Mouse (Mus musculus) brown adipose tissue, adult 24 weeks (tissue): ENCODE measurements around the gene Glt6d1. TPM values are rescaled to one million over a fixed set of nuclear protein-coding genes. Genes with fewer than 3 reads are reported as not detected.

Source experiments
- H3K27ac ChIP-seq: fragments of 200-500 bp; replicated peaks from 2 replicates; pipeline ENCODE4 v1.5.1; 2012; ENCODE audit warnings: low read depth, mild to moderate bottlenecking, low read length
- H3K4me1 ChIP-seq: fragments of 200-500 bp; 2 replicates; pipeline ENCODE4 v1.6.1; 2012; ENCODE audit warnings: low read length, mixed read lengths; ENCODE audit not compliant: control insufficient read depth, insufficient read depth, insufficient read length
- H3K4me3 ChIP-seq: fragments of 200-500 bp; 2 replicates; pipeline ENCODE4 v1.5.1; 2012; ENCODE audit warnings: low read depth, mild to moderate bottlenecking, low read length, moderate library complexity; ENCODE audit not compliant: insufficient read depth
- polyA plus RNA-seq: library from polyadenylated mRNA; stranded (reverse); fragments of >200 nt; gene quantifications from 2 replicates; pipeline ENCODE4 v1.2.4, GENCODE M21; 2012; ENCODE audit not compliant: missing spikeins, insufficient read depth, insufficient read length

The Glt6d1 gene
- polyA plus RNA-seq, 1 experiment: not detected

DNA sequence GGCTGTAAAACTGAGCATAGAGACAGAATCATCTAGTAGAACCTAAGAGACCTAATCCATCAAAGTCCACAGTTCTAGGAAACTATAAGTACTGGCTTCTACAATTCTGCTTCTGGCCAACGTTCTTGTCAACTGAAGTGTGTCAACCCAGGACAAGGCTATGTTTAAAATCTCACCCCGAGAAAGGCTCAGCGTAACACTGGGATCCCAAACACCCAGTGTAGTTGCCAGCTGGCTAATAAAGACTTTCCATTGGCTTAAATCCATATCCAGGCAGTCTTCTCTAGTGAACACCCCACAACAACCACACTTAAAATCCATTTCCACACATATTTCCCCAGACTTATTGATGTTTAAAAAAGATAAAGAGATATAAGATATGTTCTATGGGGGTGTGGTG, 15.1 kb upstream of the Glt6d1 start:
- no peak overlapping the region for H3K4me3 ChIP-seq
- no peaks in the 10 kb centered on the region for H3K4me1 ChIP-seq
- no peak overlapping the region for H3K27ac ChIP-seq

DNA sequence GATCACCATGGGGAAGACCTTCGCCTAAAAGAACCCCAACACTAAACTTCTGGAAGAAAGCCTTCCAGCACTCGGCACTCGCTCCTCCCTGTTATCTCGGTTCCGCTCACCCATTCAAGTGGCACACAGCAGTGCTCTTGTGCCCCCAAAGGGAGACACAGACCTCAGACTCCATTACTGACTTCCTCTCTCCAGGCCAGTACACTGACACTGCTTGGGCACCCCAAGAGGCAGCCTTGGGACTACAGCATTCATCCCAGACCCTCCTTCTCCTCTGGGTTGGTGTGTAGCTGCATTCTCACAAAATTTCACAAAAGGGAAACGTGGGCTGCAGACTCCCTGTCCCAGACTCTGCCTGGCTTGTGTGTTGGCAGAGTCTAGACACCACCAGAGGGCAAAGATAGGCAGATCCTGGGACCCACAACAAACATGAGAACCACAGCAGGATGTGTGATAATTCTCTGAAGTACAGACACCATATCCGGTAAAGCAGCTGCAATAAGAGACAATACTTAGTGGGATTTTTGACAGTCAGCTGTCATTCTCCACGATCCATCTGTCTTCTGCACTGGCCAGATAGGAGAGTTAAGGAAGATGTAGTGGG, 12.8 kb upstream of the Glt6d1 start:
- no peak overlapping the region for H3K27ac ChIP-seq
- H3K4me3 ChIP-seq: no peak overlapping the region
- no peaks in the 10 kb centered on the region for H3K4me1 ChIP-seq

DNA sequence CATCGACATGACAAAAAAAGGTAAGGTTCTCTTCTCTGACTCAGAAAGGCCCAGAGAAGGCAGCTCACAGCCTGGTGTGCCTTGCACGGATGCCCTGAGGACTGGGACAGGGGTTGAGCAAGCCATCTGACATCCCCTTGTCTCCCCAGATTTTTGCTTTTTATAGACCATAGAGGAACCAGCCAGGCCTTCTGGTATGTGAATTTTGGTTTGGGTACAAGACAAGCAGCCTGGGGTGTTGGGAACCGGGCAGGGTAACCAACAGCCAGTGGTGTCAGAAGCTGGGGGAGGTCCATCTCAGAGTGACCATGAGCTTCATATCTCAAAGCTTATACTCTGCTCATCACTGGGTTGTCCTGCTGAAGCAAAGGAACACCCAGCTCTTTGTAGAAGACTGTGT, 9.1 kb upstream of the Glt6d1 start:
- no peaks in the 10 kb centered on the region for H3K4me1 ChIP-seq
- H3K4me3 ChIP-seq: no peak overlapping the region
- H3K27ac ChIP-seq: no peak overlapping the region

GRCm38 (mm10) chr2:25822806-25823205, 7.2 kb upstream of the Glt6d1 start, which contains the start of gene Lcn9:
Gene Lcn9, plus strand, starts transcription at chr2:25823153.
- Histone ChIP-seq H3K4me1 (no peaks in the 10 kb centered on the region), H3K27ac (no peak within 1 kb of the TSS), H3K4me3 (no peak within 1 kb of the TSS)

- no peaks in the 10 kb centered on the region for H3K4me1 ChIP-seq
- H3K4me3 ChIP-seq: no peak overlapping the region
- H3K27ac ChIP-seq: no peak overlapping the region
Observed at GRCm38 (mm10) chr2:25813364-25813763, 2.3 kb downstream of the Glt6d1 start.

GRCm38 (mm10) chr2:25811711-25812110, 3.9 kb downstream of the Glt6d1 start:
- Histone ChIP-seq H3K27ac (no peak overlapping the region), H3K4me1 (no peaks in the 10 kb centered on the region), H3K4me3 (no peak overlapping the region)

DNA sequence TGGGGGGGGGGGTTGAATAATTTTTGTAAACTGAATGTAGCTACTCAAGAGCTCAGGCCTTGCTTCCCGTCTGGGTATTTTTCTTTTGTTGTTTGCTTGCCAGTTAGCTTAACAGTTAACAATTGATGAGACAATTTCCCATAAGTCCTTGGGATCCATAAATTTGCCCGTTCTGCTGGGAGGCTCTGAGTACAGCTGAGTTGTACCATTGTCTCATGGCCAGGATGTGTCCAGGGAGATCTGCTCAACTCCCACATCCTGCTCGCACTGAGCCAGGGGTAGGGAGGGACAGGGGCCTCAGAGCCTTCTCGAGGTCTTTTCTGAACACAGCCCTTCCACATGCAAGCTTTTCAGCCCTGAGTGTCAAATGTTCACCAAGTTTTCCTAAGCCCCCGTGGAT, 17.6 kb downstream of the Glt6d1 start:
- Histone ChIP-seq H3K4me3 (no peak overlapping the region), H3K27ac (no peak overlapping the region), H3K4me1 (no peaks in the 10 kb centered on the region)

- H3K27ac ChIP-seq: no peak overlapping the region
- no peak overlapping the region for H3K4me3 ChIP-seq
- no peaks in the 10 kb centered on the region for H3K4me1 ChIP-seq
Observed at GRCm38 (mm10) chr2:25797635-25798034, 18.0 kb downstream of the Glt6d1 start.

DNA sequence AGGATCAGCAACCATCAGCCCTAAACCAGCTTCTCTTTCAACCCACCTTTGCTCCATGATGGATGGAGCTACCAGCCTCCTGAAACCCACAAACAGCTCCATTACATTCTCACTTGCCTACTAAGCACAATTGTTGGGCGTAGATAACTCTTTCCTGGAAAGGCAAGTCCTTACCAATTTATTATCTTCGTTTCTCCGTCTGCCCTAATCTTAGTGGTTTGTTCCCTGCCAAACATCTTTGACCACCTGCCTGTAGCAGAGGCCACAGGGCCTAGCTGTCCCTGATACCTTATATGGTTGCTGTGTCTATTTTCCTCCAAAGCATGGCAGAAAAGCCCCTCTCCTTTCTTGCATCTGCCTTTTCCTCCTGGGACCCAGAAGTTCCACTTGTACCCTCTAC, 26.6 kb downstream of the Glt6d1 start:
- Histone ChIP-seq H3K4me3 (no peak overlapping the region), H3K4me1 (no peaks in the 10 kb centered on the region), H3K27ac (no peak overlapping the region)

DNA sequence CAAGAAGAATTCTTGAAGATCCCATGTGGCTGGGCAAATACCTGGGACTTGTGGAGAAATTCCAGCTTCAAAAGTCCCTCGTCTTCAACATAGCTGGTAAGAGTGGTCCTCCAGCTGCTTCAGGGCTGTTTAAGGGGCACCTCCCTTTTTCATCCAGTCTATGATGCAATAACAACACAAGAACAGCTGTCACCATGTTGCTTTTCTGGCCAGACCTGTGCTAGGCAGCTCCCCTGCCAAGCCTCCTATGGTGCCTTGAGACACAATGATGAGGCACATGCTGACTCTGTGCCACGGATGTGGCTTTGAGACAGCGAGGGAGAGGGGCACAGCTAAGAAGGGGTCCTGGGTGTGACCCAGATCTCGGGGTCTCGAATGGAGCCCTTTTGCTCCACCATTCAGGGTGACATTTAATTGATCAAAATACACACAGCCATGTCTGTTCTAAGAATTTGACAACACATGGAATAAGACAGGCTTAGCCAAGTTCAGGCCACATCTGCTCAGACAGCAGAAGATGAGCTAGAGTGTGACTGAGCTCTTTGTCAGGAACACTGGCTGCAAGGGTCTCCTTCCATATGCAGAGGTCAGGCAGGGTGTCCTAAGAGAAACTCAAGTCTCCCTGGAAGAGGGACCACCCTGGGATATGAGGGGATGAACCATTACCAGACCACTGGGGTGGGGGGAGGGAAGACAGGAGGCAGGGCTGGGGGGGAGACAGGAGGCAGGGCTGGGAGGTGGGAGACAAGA, 29.9 kb downstream of the Glt6d1 start:
- no peak overlapping the region for H3K4me3 ChIP-seq
- H3K4me1 ChIP-seq: no peaks in the 10 kb centered on the region

GRCm38 (mm10) chr2:25781957-25782356, 33.7 kb downstream of the Glt6d1 start, which contains the start of gene Gm13539:
Gene Gm13539, plus strand, starts transcription at chr2:25782257.
- no peak within 1 kb of the TSS for H3K4me3 ChIP-seq
- H3K4me1 ChIP-seq: no peaks in the 10 kb centered on the region
- no peak within 1 kb of the TSS for H3K27ac ChIP-seq

More for the DNA sequence above, 29.9 kb downstream of the Glt6d1 start:
- no peak overlapping the region for H3K27ac ChIP-seq

DNA sequence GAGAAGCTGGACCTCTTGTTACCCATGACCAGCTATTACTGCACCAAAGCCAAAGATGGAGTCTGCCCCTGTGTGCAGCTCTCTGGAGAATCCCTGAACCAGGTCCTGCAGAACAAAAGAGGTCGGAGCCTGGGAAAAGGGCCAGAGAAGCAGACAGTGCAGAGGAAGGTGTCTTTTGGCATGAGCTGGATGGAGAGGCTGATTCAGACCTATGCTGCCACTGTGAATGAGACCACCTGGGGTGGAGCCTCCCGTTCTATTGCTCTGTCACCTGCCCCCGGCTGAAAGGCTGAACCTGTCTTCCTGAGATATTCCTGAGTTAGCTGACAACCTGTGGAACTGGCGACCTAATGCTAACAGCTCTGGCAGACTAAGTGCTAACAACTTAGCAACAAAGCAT, 34.7 kb downstream of the Glt6d1 start:
- no peak overlapping the region for H3K27ac ChIP-seq
- no peak overlapping the region for H3K4me3 ChIP-seq
- no peaks in the 10 kb centered on the region for H3K4me1 ChIP-seq

DNA sequence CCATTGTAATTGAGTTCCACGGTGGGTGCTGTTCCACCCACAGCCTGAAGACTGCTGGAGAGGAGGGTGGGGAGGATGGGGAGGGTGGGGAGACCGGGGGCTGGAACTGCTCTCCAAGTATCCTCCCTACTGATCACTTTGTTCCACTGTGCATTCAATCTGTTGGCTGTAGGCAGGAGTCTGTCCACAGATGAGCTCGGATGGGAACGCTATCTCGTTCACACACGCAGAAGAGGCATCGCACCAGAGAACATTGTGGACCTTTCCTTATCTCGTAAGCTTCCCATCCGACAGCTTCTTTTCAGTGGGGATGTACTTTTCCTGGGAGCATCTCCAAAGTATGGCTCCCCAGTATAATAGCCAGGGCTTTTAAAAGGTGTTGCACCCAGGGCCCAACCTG, 36.6 kb downstream of the Glt6d1 start:
- H3K27ac ChIP-seq: no peak overlapping the region

GRCm38 (mm10) chr2:25776717-25777116, 38.9 kb downstream of the Glt6d1 start, which contains the start of gene Lcn11:
Gene Lcn11, plus strand, starts transcription at chr2:25777017.
- no peak within 1 kb of the TSS for H3K27ac ChIP-seq
- no peaks in the 10 kb centered on the region for H3K4me1 ChIP-seq
- H3K4me3 ChIP-seq: no peak within 1 kb of the TSS

More for the DNA sequence above, 36.6 kb downstream of the Glt6d1 start:
- Histone ChIP-seq H3K4me3 (no peak overlapping the region), H3K4me1 (no peaks in the 10 kb centered on the region)

DNA sequence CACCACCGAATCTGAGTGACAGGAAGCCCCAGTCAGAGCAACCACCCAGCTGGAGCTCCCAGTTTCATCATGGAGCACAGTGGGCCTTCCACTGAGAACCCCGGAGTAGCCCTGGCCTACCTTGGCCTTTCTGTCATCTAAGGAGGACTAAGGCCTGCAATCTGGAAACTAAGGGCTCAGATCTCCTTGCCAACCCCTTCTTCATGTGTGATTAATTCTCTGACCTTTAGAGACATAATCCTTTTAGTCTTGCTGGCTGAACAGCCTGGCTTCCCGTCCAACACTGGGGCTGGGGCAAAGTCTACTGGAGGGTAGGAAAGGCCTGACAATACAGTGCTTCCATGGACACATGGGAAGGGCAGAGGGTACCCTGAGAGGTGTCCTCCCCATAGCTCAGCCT, 39.7 kb downstream of the Glt6d1 start:
- no peaks in the 10 kb centered on the region for H3K4me1 ChIP-seq
- no peak overlapping the region for H3K27ac ChIP-seq
- no peak overlapping the region for H3K4me3 ChIP-seq

GRCm38 (mm10) chr2:25774640-25775039, 41.0 kb downstream of the Glt6d1 start:
- H3K27ac ChIP-seq: no peak overlapping the region
- no peaks in the 10 kb centered on the region for H3K4me1 ChIP-seq
- no peak overlapping the region for H3K4me3 ChIP-seq
